Mouse (Mus musculus) hindbrain, embryonic 11.5 days (tissue): ENCODE results near the gene Tmem110. TPM values are rescaled to one million over a fixed set of nuclear protein-coding genes. Genes with fewer than 3 reads are reported as not detected.

Source experiments
- ATAC-seq: fragments of 200-750 bp; cut with Nextera tagmentation; 2 replicates; pipeline ENCODE4 v1.8.0; 2017; ENCODE audit warnings: mild to moderate bottlenecking, moderate TSS enrichment, moderate library complexity; ENCODE audit not compliant: low FRiP score
- DNase-seq: peaks from one replicate; pipeline ENCODE4 v3.0.0-alpha.2; 2015; ENCODE audit warnings: low spot score
- H3K27ac ChIP-seq: fragments of 300-500 bp; sonication (generic); 2 replicates; pipeline ENCODE4 v1.5.1; 2014; ENCODE audit warnings: mild to moderate bottlenecking, low read depth, low read length
- H3K27me3 ChIP-seq: fragments of 300-500 bp; sonication (generic); 2 replicates; pipeline ENCODE4 v1.6.1; 2014; ENCODE audit warnings: mild to moderate bottlenecking, low read length, moderate library complexity, mixed read lengths; ENCODE audit not compliant: control insufficient read depth, insufficient read depth
- H3K36me3 ChIP-seq: fragments of 300-500 bp; sonication (generic); 2 replicates; pipeline ENCODE4 v1.6.1; 2014; ENCODE audit warnings: mild to moderate bottlenecking, low read length, moderate library complexity, mixed read lengths; ENCODE audit not compliant: control insufficient read depth, insufficient read depth
- H3K4me1 ChIP-seq: fragments of 300-500 bp; sonication (generic); replicated peaks from 2 replicates; pipeline ENCODE4 v1.6.1; 2014; ENCODE audit warnings: low read length, mixed read lengths; ENCODE audit not compliant: control insufficient read depth, insufficient read depth
- H3K4me2 ChIP-seq: fragments of 300-500 bp; sonication (generic); replicated peaks from 2 replicates; pipeline ENCODE4 v1.6.1; 2014; ENCODE audit warnings: mild to moderate bottlenecking, low read depth, low read length
- H3K4me3 ChIP-seq: fragments of 300-500 bp; sonication (generic); 2 replicates; pipeline ENCODE4 v1.5.1; 2014; ENCODE audit warnings: low read depth, low read length
- H3K9ac ChIP-seq: fragments of 300-500 bp; sonication (generic); 2 replicates; pipeline ENCODE4 v1.6.1; 2014; ENCODE audit warnings: low read depth, low read length
- H3K9me3 ChIP-seq: fragments of 300-500 bp; sonication (generic); 2 replicates; pipeline ENCODE4 v1.6.1; 2016; ENCODE audit warnings: low read length; ENCODE audit not compliant: control insufficient read depth
- WGBS: fragments of 180-500 bp; shearing (Covaris S2); extraction: QIAGEN DNeasy Blood & Tissue Kit; methylation state at CpG from one replicate; pipeline ENCODE4 v1.1.7; 2014; 5-methylcytosine and 5-hydroxymethylcytosine counted together
- polyA plus RNA-seq: library from polyadenylated mRNA; unstranded; fragments of >200 nt; fragmentation: Nextera tagmentation; extraction: Ambion mirVana; gene quantifications from 2 replicates; pipeline ENCODE4 v1.2.1, GENCODE M21; 2014

Tmem110 gene
- 17.2 and 23.3 TPM in 2 replicates for polyA plus RNA-seq

- H3K4me2 ChIP-seq, result peak within 1 kb of the TSS; percentile 76
- no peaks in the 10 kb centered on the region for H3K9me3 ChIP-seq
- DNase-seq, result peak; percentile 86
- H3K9ac ChIP-seq, result peak within 1 kb of the TSS; percentile 85
- no peaks in the 10 kb centered on the region for H3K27me3 ChIP-seq
- peak; percentile 96 for ATAC-seq
- peak within 1 kb of the TSS; percentile 54 for H3K27ac ChIP-seq
- no peaks in the 10 kb centered on the region for H3K4me1 ChIP-seq
- no peaks in the 10 kb centered on the region for H3K36me3 ChIP-seq
- WGBS, result 1% methylated on average over 57 of the region's 68 CpGs
- peak within 1 kb of the TSS; percentile 81 for H3K4me3 ChIP-seq
Measured at GRCm38 (mm10) chr14:30825476-30826131, at the start of gene Tmem110. TSS of gene Tmem110 (plus strand) at chr14:30825590.

GRCm38 (mm10) chr14:30784614-30785013 lies 40.8 kb upstream of the Tmem110 start:
- no peak overlapping the region for H3K4me2 ChIP-seq
- no peak overlapping the region for H3K27ac ChIP-seq
- no peak overlapping the region for H3K9ac ChIP-seq
- no peaks in the 10 kb centered on the region for H3K36me3 ChIP-seq
- H3K4me3 ChIP-seq, result no peak overlapping the region
- WGBS, result 92% methylated on average over 6 of the region's 6 CpGs
- H3K9me3 ChIP-seq, result no peaks in the 10 kb centered on the region
- ATAC-seq, result no peak
- no peaks in the 10 kb centered on the region for H3K27me3 ChIP-seq
- DNase-seq, result no peak
- H3K4me1 ChIP-seq, result no peaks in the 10 kb centered on the region

DNA sequence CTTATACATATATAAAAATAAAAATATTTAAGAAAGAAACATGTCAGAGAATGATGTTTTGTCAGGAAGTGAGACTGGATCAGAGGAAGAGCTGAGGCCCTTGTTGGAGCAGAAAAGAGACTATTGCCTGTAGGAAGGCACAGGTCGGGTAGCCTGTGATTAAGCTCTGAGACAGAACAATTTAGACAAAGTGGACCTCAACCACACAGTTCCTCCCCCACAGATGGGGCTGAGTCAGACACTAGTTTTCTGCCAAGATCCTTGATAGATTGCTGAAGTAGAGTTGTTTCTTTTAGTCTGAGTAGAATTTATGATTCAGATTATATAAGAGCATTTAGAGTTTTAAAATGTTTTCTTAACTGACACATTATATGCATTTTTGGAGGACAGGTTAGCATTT lies 35.9 kb upstream of the Tmem110 start:
- Histone ChIP-seq H3K4me2 (no peak overlapping the region), H3K4me1 (no peaks in the 10 kb centered on the region), H3K36me3 (no peaks in the 10 kb centered on the region), H3K27me3 (no peaks in the 10 kb centered on the region), H3K9me3 (no peaks in the 10 kb centered on the region), H3K9ac (no peak overlapping the region), H3K4me3 (no peak overlapping the region), H3K27ac (no peak overlapping the region)
- ATAC-seq (no peak), DNase-seq (no peak)
- 75% methylated on average over 1 of the region's 1 CpGs for WGBS

DNA sequence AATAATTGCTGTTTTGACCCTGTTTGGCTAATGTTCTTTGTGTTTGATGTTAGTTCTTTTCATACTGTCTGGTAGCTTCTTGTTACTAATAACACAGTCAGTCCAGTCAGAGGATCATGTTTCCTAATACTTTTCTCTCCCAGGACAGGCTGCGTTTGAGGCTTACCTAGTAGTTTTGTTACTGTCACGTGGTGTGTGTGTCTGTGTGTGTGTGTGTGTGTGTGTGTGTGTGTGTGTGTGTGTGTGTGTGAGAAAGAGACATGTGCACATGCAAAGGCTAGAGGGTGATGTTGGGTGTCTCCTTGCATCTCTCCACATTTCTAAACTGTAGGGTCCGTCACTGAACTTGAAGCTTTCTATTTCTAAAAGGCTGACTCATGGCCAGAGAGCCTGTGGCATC lies 32.5 kb upstream of the Tmem110 start:
- DNase-seq (no peak), ATAC-seq (no peak)
- no peak overlapping the region for H3K4me2 ChIP-seq
- WGBS, result 88% methylated on average over 3 of the region's 3 CpGs
- no peaks in the 10 kb centered on the region for H3K27me3 ChIP-seq
- H3K36me3 ChIP-seq, result no peaks in the 10 kb centered on the region
- no peak overlapping the region for H3K4me3 ChIP-seq
- no peak overlapping the region for H3K9ac ChIP-seq
- no peaks in the 10 kb centered on the region for H3K9me3 ChIP-seq
- H3K4me1 ChIP-seq, result no peaks in the 10 kb centered on the region
- no peak overlapping the region for H3K27ac ChIP-seq

- Histone ChIP-seq H3K27me3 (no peaks in the 10 kb centered on the region), H3K9me3 (no peaks in the 10 kb centered on the region), H3K4me3 (no peak overlapping the region), H3K9ac (no peak overlapping the region), H3K4me2 (no peak overlapping the region), H3K36me3 (no peaks in the 10 kb centered on the region), H3K27ac (no peak overlapping the region), H3K4me1 (no peaks in the 10 kb centered on the region)
- 91% methylated on average over 2 of the region's 2 CpGs for WGBS
- ATAC-seq (no peak), DNase-seq (no peak)
Measured at GRCm38 (mm10) chr14:30801756-30802155, 23.6 kb upstream of the Tmem110 start.

DNA sequence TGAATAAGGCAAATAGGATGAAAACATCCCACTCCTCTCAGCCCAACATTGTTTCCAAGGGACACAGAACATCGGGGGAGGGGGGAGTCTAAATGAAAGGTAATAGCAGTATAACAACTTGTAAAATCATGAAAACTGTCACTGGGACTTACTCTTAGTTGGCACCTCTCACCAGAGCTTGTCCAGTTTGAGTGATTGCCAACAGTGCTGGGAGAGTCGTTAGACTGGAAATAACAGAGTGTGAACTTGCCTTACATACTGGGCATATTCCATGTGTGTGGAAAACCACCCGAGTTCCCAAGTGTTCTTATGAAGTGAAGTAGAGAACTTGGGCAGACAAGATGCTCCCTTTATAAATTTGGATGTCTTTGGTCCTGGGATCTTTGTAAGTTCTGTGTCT lies 4.3 kb upstream of the Tmem110 start:
- DNase-seq (no peak), ATAC-seq (no peak)
- Histone ChIP-seq H3K36me3 (no peaks in the 10 kb centered on the region), H3K4me3 (no peak overlapping the region), H3K4me1 (no peaks in the 10 kb centered on the region), H3K27ac (no peak overlapping the region), H3K27me3 (no peaks in the 10 kb centered on the region), H3K9ac (no peak overlapping the region), H3K9me3 (no peaks in the 10 kb centered on the region), H3K4me2 (no peak overlapping the region)
- whole genome bisulfite sequencing, result 83% methylated on average over 3 of the region's 3 CpGs

DNA sequence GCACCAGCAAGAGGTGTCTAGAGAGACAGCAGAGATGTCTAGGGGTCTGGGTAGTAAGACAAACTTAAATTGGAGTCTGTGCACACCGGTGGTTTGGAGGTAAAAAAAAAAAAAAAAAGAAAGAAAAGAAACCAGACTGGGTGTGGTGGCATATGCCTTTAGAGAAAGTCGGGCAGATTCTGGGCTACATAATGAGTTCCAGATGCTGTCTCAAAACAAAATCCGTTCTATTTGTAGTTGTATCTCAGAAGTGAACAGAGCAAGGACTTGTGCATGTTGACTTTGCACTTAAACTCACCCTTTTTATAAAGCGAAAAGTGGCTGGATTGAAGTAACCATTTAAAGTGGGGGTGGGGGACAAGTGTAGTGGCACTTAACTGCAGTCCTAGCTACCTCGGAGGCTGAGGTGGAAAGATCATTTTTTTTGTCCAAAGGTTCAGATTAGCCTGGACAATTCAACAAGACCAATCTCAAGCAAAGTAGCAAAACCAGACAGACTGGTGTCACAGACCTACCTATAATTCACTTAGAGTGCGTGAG lies 864 bp upstream of the Tmem110 start:
- H3K4me2 ChIP-seq, result no peak overlapping the region
- H3K9ac ChIP-seq, result no peak overlapping the region
- H3K36me3 ChIP-seq, result no peaks in the 10 kb centered on the region
- H3K27me3 ChIP-seq, result no peaks in the 10 kb centered on the region
- 69% methylated on average over 6 of the region's 6 CpGs for WGBS
- no peak overlapping the region for H3K27ac ChIP-seq
- no peaks in the 10 kb centered on the region for H3K4me1 ChIP-seq
- DNase-seq, result no peak
- no peak for ATAC-seq
- H3K9me3 ChIP-seq, result no peaks in the 10 kb centered on the region
- no peak overlapping the region for H3K4me3 ChIP-seq

- peak overlapping the region; percentile 76 for H3K4me2 ChIP-seq
- 43% methylated on average over 5 of the region's 5 CpGs for WGBS
Measured at GRCm38 (mm10) chr14:30825021-30825475, 342 bp upstream of the Tmem110 start.

More at GRCm38 (mm10) chr14:30825021-30825475, 342 bp upstream of the Tmem110 start:
- DNase-seq, result no peak
- ATAC-seq, result peak; percentile 25; the same call in 1 of the 2 replicates
- Histone ChIP-seq H3K27ac (no peak overlapping the region), H3K27me3 (no peaks in the 10 kb centered on the region), H3K4me3 (peak overlapping the region; percentile 81), H3K9me3 (no peaks in the 10 kb centered on the region), H3K36me3 (no peaks in the 10 kb centered on the region), H3K4me1 (no peaks in the 10 kb centered on the region), H3K9ac (0 out of 2 replicates have a peak overlapping the region, but pooled peaks have one; percentile 19)
